Mouse (Mus musculus): ENCODE results near the gene Rps3.

Gene Rps3

DNA sequence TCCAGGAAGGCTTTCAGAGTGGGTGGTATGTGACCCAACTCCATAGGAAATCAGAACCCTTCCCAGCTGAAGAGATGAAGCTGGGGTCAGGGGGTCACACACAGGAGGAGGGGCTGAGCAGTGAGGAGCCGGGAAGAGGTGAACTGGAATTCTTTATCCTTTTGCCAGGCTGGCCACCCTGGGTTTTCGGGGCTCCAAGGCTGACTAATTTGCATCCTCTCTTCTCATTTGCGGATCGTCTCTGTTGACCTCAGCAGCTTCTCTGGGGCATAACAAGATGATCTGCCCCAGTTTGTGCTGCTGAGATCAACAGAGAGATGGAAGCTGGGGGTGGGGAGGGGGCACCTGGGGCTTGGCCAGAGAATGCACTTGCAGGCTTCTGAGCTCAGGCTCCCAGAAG is 47.0 kb downstream of the Rps3 start:
- no peak for DNase-seq

GRCm38 (mm10) chr7:99434672-99435250 is 48.8 kb downstream of the Rps3 start:
- no peak for DNase-seq

GRCm38 (mm10) chr7:99432863-99433262 is 50.7 kb downstream of the Rps3 start:
- no peak for DNase-seq

DNA sequence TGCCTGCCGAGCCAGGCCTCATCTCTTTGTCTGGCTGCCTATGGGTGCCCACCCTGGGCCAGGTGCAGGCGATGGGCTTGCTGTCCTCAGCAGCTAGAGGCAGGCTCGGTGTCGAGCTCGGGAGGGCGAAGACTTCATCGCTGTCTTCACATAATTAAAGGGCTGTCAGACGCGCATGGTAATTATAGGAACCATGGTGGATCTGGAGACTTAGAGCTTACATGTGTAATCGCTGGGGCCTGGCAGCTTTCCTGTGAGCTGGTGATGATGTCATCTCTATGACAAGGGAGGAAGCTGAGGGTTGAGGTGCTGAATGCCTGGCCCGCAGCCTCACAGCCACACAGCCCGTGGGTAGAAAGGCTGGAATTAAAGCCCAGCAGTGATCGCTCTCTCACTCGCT is 51.3 kb downstream of the Rps3 start:
- no peak for DNase-seq

- no peak for DNase-seq
Observed at GRCm38 (mm10) chr7:99430246-99430645, 53.3 kb downstream of the Rps3 start.

DNA sequence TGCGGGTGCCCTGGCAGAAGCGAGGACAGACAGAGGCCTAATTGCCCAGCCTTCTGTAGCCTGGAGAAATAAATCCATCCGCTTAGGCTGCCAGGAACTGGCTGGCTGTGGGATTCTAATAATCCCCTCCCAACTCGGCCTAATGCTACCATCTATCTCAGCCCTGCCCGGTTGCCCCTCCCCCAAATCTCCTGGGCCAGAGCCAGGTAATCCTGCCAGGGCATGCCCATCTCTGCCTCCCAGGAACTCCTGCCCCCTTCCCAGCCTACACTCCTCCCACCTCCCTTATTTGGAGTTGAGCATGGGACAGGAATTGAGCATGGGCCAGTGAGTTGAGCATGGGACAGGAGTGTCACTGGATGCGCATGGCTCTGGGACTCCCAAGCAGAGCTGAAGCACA is 53.8 kb downstream of the Rps3 start:
- no peak for DNase-seq

DNA sequence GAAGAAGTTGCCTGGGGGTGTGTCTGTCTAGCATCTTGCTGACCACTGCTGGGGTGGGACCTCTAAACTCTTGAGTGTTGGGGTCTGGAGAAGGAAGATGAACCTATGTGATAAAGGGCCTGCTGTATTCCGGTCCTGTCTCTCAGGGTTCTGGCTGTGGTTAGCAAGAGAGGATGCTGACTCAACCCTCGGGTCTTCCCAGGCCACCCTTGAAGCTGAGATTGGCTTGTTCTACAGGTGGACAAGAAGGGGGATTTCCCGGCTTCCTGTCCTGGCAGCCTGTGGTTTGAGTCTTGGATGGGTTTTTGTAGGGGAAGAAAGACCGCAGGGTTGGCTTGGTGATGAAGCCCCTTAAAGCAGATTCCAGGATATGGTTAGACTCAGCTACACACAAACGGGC is 54.7 kb downstream of the Rps3 start:
- DNase-seq: no peak

DNA sequence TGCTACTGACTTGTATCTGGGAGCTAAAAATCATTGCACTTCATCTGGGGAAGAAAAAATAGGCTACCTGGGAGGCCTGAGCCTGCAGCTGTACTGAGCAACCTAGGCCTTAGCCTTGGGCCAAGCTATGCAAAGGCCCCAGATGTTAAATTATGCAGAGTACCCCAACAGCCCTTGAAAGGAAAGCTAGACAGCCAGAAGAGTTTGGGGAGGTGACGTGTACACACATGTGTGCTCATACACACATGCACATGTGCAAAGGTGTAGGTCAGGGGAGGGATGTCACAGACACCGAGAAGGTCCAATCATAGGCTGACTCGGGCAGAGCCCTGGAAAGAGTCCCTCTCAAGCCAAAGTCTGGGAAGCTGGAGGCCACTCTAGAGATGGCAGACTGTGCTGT is 55.6 kb downstream of the Rps3 start:
- DNase-seq: no peak

Measured in thymus, postnatal 14 days (tissue).